Mouse (Mus musculus) CD4-positive helper T cell, adult 2 months (primary cell): Measurements from ENCODE around the gene Cyb5rl.
"Not testable (repeated sequence)": the region's sequence is repeated elsewhere in the genome, so short reads cannot be mapped to it uniquely, and the experiment has no call there.

Experiments used
- DNase-seq: peaks from one replicate; pipeline ENCODE4 v3.0.0-alpha.2; 2012; ENCODE audit warnings: low read depth, missing footprints, low spot score

The Cyb5rl gene

GRCm38 (mm10) chr4:107108291-107108731, 41.5 kb downstream of the Cyb5rl start:
- no peak for DNase-seq

GRCm38 (mm10) chr4:107109181-107109580, 42.4 kb downstream of the Cyb5rl start:
- not testable (repeated sequence) for DNase-seq

GRCm38 (mm10) chr4:107114278-107114677, 47.5 kb downstream of the Cyb5rl start:
- no peak for DNase-seq

GRCm38 (mm10) chr4:107117741-107118385, 51.1 kb downstream of the Cyb5rl start:
- DNase-seq = no peak

GRCm38 (mm10) chr4:107119056-107119455, 52.3 kb downstream of the Cyb5rl start:
- DNase-seq = no peak

- no peak for DNase-seq
These were observed 53.9 kb downstream of the Cyb5rl start for GRCm38 (mm10) chr4:107120676-107121075.

- no peak for DNase-seq
These were observed 54.6 kb downstream of the Cyb5rl start for GRCm38 (mm10) chr4:107121165-107121943.

- no peak for DNase-seq
These were observed 57.6 kb downstream of the Cyb5rl start for GRCm38 (mm10) chr4:107124376-107124775.

GRCm38 (mm10) chr4:107125101-107125500, 58.3 kb downstream of the Cyb5rl start:
- no peak for DNase-seq

- no peak for DNase-seq
These were observed 59.6 kb downstream of the Cyb5rl start for GRCm38 (mm10) chr4:107126389-107126788.

- DNase-seq = no peak
These were observed 60.2 kb downstream of the Cyb5rl start for GRCm38 (mm10) chr4:107126891-107127524.

- DNase-seq = no peak
These were observed 61.3 kb downstream of the Cyb5rl start for GRCm38 (mm10) chr4:107127901-107128669.

- DNase-seq = no peak
These were observed 62.6 kb downstream of the Cyb5rl start for GRCm38 (mm10) chr4:107129373-107129772.

- no peak for DNase-seq
These were observed 63.7 kb downstream of the Cyb5rl start for GRCm38 (mm10) chr4:107130534-107130933.

GRCm38 (mm10) chr4:107134891-107135290, 68.1 kb downstream of the Cyb5rl start:
- no peak for DNase-seq

GRCm38 (mm10) chr4:107135663-107136062, 68.9 kb downstream of the Cyb5rl start:
- no peak for DNase-seq

- DNase-seq = no peak
These were observed 69.7 kb downstream of the Cyb5rl start for GRCm38 (mm10) chr4:107136531-107136930.
